Mouse (Mus musculus) layer of hippocampus, postnatal 14 days (tissue): ENCODE measurements around the gene Nrxn3. TPM values are rescaled to one million over a fixed set of nuclear protein-coding genes. Genes with fewer than 3 reads are reported as not detected.

ENCODE experiments used
- DNase-seq, 2 experiments: peaks; one replicate each; pipeline ENCODE4 v3.0.0; 2021 to 2022; ENCODE audit warnings: low spot score in 2 of 2, mixed read lengths in 1 of 2
- total RNA-seq, 2 experiments: library from RNA; stranded (reverse); gene quantifications; 2 replicates each; pipeline ENCODE4 v1.2.3; 2021

The Nrxn3 gene
- total RNA-seq, 2 experiments from 2014 or later = 178 to 192 TPM

DNA sequence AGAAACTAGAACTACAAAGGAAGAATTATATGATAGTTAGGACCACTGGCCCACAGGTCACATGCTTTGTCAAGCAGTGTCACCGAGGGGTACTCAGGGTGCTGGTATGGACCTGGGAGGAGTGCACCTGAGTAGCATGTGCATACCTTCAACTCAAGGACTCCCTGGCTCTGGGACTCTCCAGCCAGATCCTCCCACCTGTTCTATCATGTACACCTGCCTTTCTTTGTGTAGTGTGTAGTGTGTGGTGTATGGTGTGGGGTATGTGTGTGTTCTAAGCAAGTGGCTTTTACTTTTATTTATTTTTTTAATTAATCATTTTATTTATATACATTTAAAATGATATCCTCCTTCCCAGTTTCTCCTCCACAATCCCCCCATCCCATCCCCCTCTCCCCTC lies 86.3 kb downstream of the Nrxn3 start:
- no peak for DNase-seq

DNA sequence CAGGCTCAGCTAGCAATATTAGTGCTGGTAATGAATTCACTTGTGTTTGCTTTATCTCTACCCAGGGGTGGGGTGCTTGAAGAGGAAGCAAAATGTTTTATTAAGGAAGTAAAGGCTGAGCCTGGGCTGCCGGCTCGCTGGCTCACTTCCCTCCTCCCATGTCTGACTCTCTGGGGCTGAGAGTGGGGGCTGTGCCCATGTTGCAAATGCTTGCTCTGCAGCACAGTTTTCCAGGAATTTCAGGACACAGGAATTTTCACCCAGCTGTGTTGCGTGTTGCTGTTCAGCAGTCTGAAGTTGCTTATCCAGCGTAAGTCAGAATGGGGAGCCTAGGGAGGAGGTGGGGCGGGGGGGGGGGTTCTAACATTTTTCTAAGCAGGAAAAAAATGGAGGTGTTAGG lies 89.5 kb downstream of the Nrxn3 start:
- DNase-seq = no peak

DNA sequence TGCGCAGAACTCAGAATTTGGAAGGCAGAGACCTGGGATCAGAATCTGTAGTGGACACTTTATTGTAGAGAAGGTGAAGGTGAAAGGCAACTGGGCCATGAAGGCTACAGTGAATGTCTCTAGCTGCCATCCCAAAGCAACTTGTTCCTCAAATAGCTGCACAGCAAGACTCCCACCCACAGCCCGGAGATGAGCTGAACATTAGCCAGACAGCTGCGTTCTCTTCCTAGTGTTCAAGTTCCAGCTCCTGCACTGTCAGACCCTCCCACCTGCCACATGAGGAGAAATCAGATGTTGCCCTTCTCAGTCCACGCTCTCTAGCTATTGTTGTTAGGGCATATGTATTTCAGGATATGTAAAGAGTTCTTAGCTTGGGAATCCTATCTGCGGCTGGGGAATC lies 94.2 kb downstream of the Nrxn3 start:
- no peak for DNase-seq

DNA sequence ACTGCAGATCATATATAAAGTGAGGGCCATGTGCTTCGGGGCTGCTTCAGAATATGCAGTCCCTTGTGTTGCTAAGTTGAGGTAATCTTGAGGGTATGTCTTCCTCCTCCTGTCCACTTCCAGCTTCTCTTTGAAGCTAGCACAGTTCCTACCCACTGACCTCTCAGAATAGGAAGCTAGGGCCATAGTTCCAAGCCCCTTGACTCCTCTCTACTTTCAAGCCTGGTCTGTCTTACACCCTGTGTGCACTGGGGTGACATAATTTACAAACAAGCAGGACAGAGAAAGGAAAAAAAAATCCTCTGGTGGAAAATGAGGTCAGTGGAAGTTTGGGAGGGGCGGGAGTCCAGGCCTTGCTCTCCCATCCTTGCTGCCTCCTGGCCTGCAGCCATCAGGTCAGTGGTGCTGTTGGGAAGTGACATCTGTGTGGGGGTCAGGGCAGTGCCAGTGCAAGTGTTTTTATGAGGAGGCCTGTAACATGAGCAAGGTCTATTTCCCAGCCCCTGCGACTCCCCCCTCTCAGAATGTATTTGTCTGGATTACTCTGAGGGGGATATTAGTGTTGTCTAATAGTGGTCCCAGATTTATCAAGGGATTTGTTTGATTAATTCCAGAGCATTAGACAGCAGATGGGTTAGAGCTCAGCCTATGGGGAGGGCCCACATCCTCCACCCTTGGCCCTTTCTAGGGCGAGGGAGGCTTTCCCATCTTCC lies 96.1 kb downstream of the Nrxn3 start:
- DNase-seq = no peak

DNA sequence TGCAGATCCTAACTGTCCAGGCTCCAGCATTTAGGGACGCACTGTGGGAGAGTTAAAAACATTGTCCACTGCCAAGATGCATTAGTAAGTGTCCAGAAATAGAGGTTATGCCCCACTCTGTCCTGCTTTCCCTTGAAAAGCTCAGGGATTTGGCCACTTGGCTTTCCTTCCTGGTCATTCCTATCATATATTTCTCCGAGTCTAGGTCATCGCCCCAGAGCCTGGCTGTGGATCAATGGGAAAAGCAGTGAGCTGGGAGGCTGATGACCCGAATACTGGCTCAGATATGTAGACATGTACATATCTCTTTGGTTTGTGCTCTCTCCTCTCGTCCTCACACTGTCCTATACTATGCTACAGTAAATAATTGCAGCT lies 96.6 kb downstream of the Nrxn3 start:
- DNase-seq = no peak

DNA sequence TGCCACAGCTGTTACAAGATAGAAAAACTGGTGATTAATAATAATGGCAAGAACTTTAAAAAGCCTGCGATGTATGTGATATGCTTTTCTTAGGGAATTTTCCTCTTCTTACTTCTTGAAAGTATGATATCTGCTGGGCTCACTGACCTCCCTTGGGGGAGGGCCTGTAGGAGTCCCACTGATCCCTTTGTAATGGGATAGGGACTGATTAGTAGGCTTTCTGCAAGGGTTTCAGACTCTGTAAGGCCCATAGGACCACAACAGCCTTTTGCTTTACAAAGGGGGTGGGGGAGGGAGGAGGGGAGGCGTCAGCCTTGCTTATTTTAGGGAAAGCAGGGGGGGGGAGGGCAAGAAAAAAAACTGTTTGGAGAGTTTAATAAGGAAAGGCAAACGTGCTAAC lies 97.5 kb downstream of the Nrxn3 start:
- DNase-seq = no peak

DNA sequence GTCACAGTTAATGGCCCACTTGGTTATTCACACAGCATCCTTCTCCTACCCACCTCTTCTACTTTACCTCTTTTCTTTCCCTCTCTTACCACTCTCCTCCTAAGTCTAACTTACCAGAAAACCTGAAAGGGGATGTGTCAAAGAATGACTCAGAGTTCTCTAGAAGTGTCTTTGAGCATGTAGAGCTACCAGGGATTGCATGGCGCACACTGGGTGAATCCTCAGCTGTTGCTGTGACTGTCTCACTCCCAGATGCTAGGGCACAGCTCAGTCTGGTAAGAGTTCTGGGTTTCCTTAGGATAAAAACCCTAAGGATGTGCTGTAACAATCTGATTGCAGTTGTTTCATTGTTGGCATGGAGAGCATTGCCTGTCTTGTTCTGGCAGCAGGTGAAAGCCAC lies 108.2 kb downstream of the Nrxn3 start:
- no peak for DNase-seq

DNA sequence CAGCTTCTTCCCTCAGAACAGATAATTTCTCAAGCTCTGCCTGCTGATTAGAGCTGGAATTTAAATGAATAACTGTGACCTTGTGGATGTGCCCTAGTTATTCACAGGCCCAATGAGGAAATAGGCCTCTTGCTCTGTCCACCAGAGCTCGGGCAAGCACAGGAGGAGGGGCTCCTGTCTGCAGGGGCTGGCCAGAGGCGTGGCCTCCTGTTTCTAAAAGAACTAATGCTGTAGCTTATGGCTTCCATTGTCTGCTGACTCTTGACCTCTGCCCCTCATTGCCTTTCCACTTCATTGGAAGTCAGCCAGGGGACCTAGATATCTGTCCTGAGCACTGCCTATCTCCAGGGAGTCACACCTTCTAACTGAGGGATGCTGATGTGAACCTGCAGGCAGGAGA lies 113.1 kb downstream of the Nrxn3 start:
- DNase-seq = no peak

DNA sequence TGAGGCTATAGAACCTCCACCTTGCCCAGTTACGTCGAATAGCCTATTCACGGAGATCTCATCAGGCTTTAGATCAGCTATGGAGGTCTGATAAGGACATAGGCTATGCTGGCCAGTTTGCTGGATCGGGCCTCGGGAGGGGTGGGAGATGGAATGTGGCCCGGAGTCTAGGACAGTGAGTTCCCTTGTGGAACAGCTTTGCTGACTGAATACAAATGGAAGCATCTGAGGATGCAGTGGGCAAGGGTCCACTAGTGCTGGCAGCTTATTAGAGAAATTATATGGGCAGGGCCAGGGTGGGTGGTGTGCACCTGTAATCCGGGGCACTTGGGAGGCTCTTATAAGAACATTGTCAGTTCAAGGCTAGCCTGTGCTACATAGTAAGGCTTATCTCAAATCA lies 117.0 kb downstream of the Nrxn3 start:
- DNase-seq = peak in 1 of 2 experiments; percentile 26

DNA sequence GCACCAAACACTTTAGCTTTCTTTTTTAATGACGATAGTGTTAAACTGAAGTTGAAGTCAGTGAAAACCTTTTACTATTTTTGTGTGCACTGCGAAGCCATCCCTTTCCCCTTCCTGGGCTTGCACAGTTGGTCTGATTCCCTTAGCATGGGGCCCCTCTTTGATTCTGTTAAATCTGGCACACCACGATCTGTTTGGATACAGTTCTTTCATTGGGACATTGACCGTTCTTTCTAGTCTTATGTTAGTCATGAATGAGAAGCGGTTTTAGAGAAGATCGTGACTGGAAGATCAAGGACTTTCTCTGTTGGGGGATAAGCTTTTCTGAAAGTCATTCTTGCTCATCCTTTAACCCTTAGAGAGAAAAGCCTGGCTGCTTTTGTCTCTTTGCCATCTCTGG lies 118.7 kb downstream of the Nrxn3 start:
- no peak for DNase-seq

DNA sequence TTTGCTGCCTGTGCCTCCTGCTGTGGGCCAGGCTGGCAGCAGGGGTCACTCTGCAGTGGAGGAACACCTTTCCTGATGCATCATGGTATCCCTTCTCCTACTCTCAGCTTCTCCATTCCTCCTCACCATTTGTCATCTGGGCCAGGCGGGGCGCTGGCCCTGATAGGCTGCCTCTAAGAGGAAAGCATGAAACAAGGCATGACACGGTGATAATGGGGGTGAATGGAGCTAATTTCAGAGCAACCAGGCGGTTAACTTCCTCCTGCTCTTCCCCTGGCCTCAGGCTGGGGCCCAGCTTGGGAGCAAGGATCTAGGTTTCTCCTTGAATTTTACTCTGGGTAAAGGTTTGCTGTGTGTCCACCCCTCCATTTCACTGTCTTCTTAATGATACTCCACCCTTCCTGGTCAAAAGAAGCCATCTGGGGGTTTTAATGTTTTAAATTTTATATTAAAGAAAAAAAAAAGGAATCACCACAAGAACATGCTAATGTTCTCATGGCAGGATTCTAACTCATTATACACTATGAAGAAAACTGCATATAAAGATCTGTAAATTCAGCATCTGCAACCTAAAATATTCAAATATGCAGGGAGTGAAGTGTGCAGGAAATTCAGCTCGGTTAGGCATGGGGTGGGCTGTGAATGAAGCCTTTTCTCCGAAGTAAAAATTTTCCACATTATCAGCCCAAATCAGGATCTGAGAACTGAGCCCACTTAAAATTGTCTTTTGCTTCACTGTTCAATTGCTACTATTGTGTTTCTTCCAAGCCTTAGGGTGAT lies 127.9 kb downstream of the Nrxn3 start:
- no peak for DNase-seq

DNA sequence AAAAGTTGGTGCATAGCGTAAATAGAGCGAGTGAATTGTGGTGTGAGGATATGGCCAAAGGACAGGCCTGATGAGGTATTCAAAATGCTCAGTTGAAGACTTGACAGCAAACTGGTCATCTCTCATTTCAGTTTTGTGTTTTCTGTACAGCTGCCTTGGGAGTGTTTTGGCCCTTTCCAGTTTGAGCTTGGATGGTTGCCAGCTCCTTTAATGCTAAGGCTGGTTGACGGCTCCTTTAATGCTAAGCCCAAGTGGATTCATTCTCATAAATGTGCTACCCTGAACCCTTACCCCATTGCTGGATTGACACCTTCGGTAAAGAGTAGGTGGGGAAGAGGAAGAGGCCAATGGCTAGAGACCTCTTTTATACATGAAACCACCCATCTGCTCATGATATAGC lies 131.4 kb downstream of the Nrxn3 start:
- no peak for DNase-seq

DNA sequence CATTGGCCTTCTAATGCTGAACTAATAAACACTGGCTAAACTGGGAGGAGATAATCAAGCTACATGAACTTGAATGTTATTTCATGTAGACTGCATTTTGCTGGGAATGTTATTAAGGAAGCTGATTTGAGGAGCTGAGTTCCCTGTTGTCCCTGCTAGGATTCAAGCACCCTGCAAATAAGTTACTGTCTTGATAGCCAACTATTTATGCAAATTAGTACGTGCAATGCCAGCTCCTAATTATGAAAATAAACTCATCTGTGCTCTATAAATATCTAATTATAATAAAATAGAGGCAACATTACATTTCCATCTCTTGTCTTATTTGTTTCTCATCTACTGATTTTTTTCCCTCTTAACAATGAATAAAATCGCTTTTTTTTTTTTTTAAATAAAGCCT lies 135.0 kb downstream of the Nrxn3 start:
- DNase-seq = no peak

DNA sequence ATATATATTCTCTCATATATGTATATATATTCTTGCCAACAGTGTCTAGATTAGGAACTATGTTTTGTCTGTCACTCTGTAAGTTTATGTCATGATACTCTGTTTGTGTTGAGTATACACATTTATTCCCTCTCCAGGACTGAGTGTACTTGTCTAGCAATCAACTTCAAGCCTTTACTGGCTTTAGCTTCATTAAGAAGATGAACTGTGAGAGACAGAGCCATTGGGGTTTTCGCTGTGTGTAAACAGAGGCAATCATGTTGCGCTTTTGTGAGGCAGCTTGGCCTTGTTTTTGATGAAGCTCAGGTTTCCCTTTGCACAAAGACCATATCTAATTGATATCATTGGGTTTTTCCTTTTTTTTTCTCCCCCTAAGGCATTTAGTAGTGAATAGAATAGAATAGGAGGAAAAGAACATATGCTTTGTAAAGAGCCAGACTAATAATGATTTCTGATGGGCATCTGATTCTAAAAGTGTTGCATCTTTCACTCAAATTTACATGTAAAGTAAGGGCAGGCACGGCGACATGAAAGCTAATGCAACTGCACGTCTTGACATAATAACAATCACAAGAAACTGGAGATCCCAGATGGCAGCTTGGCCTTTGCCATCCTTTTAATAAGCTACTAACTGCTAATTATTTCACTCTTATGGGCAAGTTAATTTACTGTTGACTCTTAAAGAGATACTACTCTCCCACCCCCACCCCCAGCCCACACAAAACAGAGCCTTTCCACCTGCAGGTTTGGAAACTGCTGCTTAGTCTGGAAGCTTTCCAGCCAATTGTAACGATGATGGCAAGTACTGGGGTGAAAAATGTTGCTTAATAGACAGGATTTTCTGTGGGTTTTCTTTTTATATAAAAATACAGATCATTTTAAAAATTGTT lies 137.0 kb downstream of the Nrxn3 start:
- DNase-seq = no peak

DNA sequence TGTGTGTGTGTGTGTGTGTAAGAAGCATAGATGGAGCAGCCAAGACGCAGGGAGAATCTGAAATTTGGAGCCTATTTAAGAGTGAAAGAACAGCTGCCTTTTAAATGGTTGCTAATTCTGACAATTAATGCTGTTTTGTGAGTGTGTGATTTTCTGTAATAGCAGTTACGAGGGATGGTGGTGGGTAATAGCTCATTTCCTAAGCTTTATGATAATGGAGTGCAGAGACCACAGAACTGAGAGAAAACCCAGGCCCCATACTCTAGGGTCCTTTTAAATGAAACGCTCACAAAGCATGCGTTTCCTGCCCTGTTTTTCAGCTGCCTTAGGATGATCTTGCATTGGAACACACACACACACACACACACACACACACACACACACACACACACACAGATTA lies 137.7 kb downstream of the Nrxn3 start:
- no peak for DNase-seq

DNA sequence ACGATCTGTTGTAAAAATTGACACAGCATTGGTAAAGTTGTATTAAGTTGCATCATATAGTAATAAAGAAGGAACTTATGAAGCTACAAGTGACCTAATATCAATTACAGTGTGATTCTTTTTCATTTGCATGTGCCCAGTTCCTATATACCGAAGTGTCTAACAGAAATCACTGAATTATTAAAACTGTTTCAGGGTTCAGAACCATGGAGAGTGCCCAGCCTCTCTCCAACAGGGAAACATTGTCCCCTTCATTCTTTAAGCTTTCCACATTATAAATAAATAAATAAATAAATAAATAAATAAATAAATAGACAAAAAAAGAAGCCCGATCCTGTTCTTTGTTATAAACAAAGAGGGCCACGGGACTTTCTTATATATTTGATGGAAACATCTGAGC lies 140.4 kb downstream of the Nrxn3 start:
- no peak for DNase-seq

DNA sequence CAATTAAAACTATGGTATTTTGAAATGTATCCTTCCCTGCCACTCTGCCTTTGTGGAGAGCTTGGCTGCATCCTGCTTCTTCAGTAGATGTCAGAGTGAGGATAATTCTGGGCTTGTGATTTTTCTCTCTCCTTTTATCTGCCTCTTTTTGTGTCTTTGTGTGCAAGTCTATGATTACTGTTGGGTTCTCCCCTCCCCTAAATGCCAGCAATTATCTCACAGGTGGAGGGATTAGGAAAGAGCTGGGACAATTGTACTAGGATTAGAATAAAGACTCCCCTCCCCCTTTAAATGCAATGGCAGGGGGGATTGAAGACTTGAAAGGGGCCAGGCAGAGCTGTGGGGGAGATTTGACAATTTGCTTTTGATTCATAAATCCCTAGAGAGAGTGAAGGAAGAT lies 145.6 kb downstream of the Nrxn3 start:
- DNase-seq = no peak

DNA sequence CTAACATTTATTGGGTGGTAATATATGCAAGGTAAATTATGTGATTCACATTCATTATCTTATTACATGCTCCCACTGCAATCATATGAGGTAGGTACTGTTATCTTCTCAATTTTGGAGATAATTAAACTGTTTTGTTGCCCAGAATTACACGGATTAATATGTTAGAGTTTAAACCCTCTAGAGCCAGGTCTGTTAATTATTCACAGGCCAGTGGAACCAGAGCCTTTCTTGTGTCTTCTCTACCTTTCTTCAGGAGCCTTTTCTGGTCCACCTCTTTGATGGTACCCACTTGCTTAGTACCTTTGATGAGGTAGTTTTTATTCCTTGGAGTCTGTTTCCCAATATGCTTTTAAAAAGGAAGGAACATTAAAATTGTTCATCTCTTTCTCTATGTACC lies 174.7 kb downstream of the Nrxn3 start:
- DNase-seq = no peak

DNA sequence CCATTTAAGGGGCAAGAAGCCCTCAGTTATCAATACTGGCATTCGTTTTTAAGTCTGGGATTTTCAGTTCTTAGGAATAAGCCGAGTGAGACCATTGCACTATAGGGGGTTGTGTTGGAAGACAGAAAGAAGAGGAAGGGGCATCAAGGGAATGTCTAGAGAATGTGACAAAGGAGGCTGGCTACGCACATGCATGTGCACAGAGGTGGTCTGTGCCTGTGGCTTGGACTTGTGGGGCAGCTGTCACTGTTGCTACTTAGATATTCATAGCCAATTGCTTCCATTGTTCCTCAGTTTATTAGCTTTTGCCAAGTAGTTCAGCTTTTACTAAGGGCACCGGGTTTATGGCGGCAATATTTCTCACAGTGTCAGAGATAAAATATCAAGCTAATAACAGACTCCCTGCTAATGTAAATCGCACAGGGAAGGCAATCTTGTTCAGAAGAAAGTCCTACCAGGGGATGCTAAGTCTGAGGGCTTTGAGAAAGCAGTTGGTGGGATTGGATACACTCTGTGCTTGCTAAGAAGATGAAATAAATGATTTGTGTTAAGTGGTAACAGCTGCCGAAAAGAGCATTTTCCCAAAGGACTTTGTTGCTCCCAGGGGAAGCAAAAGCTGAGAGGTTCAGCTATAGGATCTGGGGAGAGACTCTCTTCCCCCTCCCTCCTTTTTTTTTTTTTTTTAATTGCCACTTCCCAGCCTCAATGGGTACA lies 177.5 kb downstream of the Nrxn3 start:
- no peak for DNase-seq

DNA sequence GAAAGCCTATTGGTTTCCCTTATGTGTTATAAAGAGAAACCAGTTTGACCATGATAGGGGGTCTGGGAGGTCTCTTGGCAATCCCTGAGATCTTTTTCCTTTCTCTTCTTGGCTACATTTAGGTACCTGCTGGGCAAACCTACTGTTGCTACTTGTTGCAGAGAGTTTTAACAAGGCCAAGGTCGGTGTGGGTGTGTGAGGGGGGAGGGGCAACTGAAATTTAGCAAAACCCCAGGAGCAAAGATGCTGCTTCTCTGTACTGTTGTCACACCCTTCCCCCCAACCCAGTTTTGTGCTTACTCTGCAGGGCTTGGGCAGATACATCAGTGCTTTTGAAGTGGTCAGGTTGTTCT lies 178.0 kb downstream of the Nrxn3 start:
- no peak for DNase-seq

DNA sequence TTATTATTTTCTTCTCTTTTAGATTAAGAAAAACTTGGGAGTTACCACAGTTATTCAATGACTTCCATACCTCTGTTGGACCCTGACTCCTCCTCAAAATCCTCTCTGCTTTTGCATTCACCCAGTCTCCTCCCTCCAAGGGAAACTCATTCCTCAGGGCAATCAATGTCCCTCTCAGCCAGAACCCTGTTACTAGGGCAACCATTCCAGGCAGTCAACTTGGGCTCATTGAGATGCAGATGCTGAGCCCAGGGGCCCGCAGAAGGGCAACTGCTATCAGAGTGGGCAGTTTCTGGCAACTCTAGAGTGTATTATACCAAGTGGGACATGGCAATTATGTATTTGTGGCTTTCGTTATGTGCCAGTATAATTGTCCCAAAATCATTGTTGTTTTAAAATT lies 188.1 kb downstream of the Nrxn3 start:
- peak in 1 of 2 experiments; percentile 63 for DNase-seq
